Mouse (Mus musculus) heart, embryonic 10.5 days (tissue): ENCODE results near the gene St6galnac4. TPM values are rescaled to one million over a fixed set of nuclear protein-coding genes. Genes with fewer than 3 reads are reported as not detected.

Experiments used
- DNase-seq: peaks from one replicate; pipeline ENCODE4 v3.0.0-alpha.2; 2017; ENCODE audit warnings: low spot score
- H3K27ac ChIP-seq: fragments of 300-500 bp; sonication (generic); 2 replicates; pipeline ENCODE4 v1.5.1; 2016; ENCODE audit warnings: mild to moderate bottlenecking
- H3K27me3 ChIP-seq: fragments of 300-500 bp; sonication (generic); 2 replicates; pipeline ENCODE4 v1.6.1; 2016; ENCODE audit warnings: mild to moderate bottlenecking; ENCODE audit not compliant: poor library complexity, insufficient read depth, severe bottlenecking
- H3K36me3 ChIP-seq: fragments of 300-500 bp; sonication (generic); 2 replicates; pipeline ENCODE4 v1.6.1; 2016; ENCODE audit warnings: mild to moderate bottlenecking, moderate library complexity
- H3K4me1 ChIP-seq: fragments of 300-500 bp; sonication (generic); 2 replicates; pipeline ENCODE4 v1.6.1; 2016; ENCODE audit warnings: mild to moderate bottlenecking
- H3K4me3 ChIP-seq: fragments of 300-500 bp; sonication (generic); 2 replicates; pipeline ENCODE4 v1.5.1; 2016; ENCODE audit warnings: mild to moderate bottlenecking, moderate library complexity
- H3K9me3 ChIP-seq: fragments of 300-500 bp; sonication (generic); 2 replicates; pipeline ENCODE4 v1.6.1; 2016; ENCODE audit warnings: mild to moderate bottlenecking, moderate library complexity
- WGBS: fragments of 180-500 bp; shearing (Covaris S2); methylation state at CpG from one replicate; pipeline ENCODE4 v1.1.7; 2016; 5-methylcytosine and 5-hydroxymethylcytosine counted together
- polyA plus RNA-seq: library from polyadenylated mRNA; unstranded; fragments of >200 nt; fragmentation: Nextera tagmentation; extraction: Ambion mirVana; gene quantifications from 2 replicates; pipeline ENCODE4 v1.2.1, GENCODE M21; 2016

Gene St6galnac4
- polyA plus RNA-seq, 1 experiment from 2014 or later, result 39.8 TPM

- no peak overlapping the region for H3K4me3 ChIP-seq
- H3K4me1 ChIP-seq, result peaks cover 57% of the 10 kb centered on the region
- H3K9me3 ChIP-seq, result no peaks in the 10 kb centered on the region
- no peak for DNase-seq
- H3K27me3 ChIP-seq, result no peaks in the 10 kb centered on the region
- WGBS, result 74% methylated on average over 6 of the region's 6 CpGs
- H3K27ac ChIP-seq, result peak overlapping the region; percentile 18; the same call in 1 of the 2 replicates
- 0 out of 2 replicates have a peak, but pooled peaks cover 3% of the 10 kb centered on the region for H3K36me3 ChIP-seq
Observed at GRCm38 (mm10) chr2:32549764-32550163, 37.1 kb upstream of the St6galnac4 start.

GRCm38 (mm10) chr2:32551236-32551635 lies 35.7 kb upstream of the St6galnac4 start:
- Histone ChIP-seq H3K27me3 (no peaks in the 10 kb centered on the region), H3K4me1 (peaks cover 66% of the 10 kb centered on the region), H3K36me3 (no peaks in the 10 kb centered on the region), H3K27ac (no peak overlapping the region), H3K9me3 (no peaks in the 10 kb centered on the region), H3K4me3 (no peak overlapping the region)
- WGBS, result 83% methylated on average over 5 of the region's 5 CpGs
- DNase-seq, result no peak

GRCm38 (mm10) chr2:32553592-32554148 lies 33.2 kb upstream of the St6galnac4 start:
- H3K4me3 ChIP-seq, result no peak overlapping the region
- H3K27me3 ChIP-seq, result no peaks in the 10 kb centered on the region
- H3K9me3 ChIP-seq, result no peaks in the 10 kb centered on the region
- H3K36me3 ChIP-seq, result peaks cover 7% of the 10 kb centered on the region; the same call in 1 of the 2 replicates
- no peak for DNase-seq
- no peak overlapping the region for H3K27ac ChIP-seq
- 57% methylated on average over 7 of the region's 7 CpGs for WGBS
- H3K4me1 ChIP-seq, result peaks cover 49% of the 10 kb centered on the region

GRCm38 (mm10) chr2:32555484-32555883 lies 31.4 kb upstream of the St6galnac4 start:
- no peaks in the 10 kb centered on the region for H3K9me3 ChIP-seq
- no peak for DNase-seq
- H3K36me3 ChIP-seq, result peaks cover 19% of the 10 kb centered on the region
- peak overlapping the region; percentile 38; the same call in 1 of the 2 replicates for H3K27ac ChIP-seq
- H3K27me3 ChIP-seq, result no peaks in the 10 kb centered on the region
- no peak overlapping the region for H3K4me3 ChIP-seq
- 35% methylated on average over 4 of the region's 4 CpGs for WGBS
- H3K4me1 ChIP-seq, result peaks cover 42% of the 10 kb centered on the region

- no peak overlapping the region for H3K4me3 ChIP-seq
- peaks cover 37% of the 10 kb centered on the region for H3K4me1 ChIP-seq
- no peaks in the 10 kb centered on the region for H3K27me3 ChIP-seq
- H3K27ac ChIP-seq, result 0 out of 2 replicates have a peak overlapping the region, but pooled peaks have one; percentile 38
- no peak for DNase-seq
- H3K9me3 ChIP-seq, result no peaks in the 10 kb centered on the region
- 68% methylated on average over 7 of the region's 7 CpGs for WGBS
- H3K36me3 ChIP-seq, result peaks cover 23% of the 10 kb centered on the region
Observed at GRCm38 (mm10) chr2:32556019-32556418, 30.9 kb upstream of the St6galnac4 start.

GRCm38 (mm10) chr2:32559570-32559969 lies 27.3 kb upstream of the St6galnac4 start:
- DNase-seq, result no peak
- WGBS, result 59% methylated on average over 5 of the region's 5 CpGs
- H3K36me3 ChIP-seq, result peaks cover 48% of the 10 kb centered on the region
- peaks cover 22% of the 10 kb centered on the region for H3K4me1 ChIP-seq
- H3K27me3 ChIP-seq, result no peaks in the 10 kb centered on the region
- no peaks in the 10 kb centered on the region for H3K9me3 ChIP-seq
- H3K4me3 ChIP-seq, result no peak overlapping the region
- H3K27ac ChIP-seq, result peak overlapping the region; percentile 67; the same call in 1 of the 2 replicates

GRCm38 (mm10) chr2:32566536-32567063 lies 20.3 kb upstream of the St6galnac4 start:
- H3K27ac ChIP-seq, result 0 out of 2 replicates have a peak overlapping the region, but pooled peaks have one; percentile 19
- peaks cover 14% of the 10 kb centered on the region for H3K4me1 ChIP-seq
- WGBS, result 31% methylated on average over 4 of the region's 4 CpGs
- no peak for DNase-seq
- H3K9me3 ChIP-seq, result no peaks in the 10 kb centered on the region
- no peak overlapping the region for H3K4me3 ChIP-seq
- peaks cover 62% of the 10 kb centered on the region for H3K36me3 ChIP-seq
- no peaks in the 10 kb centered on the region for H3K27me3 ChIP-seq

GRCm38 (mm10) chr2:32568149-32568548 lies 18.7 kb upstream of the St6galnac4 start:
- Histone ChIP-seq H3K4me1 (peaks cover 22% of the 10 kb centered on the region), H3K4me3 (no peak overlapping the region), H3K27me3 (no peaks in the 10 kb centered on the region), H3K36me3 (peaks cover 63% of the 10 kb centered on the region), H3K9me3 (no peaks in the 10 kb centered on the region), H3K27ac (no peak overlapping the region)
- WGBS, result 63% methylated on average over 5 of the region's 5 CpGs
- DNase-seq, result no peak

- WGBS, result 86% methylated on average over 3 of the region's 3 CpGs
- peaks cover 60% of the 10 kb centered on the region for H3K36me3 ChIP-seq
- no peak for DNase-seq
- peaks cover 22% of the 10 kb centered on the region for H3K4me1 ChIP-seq
- no peaks in the 10 kb centered on the region for H3K27me3 ChIP-seq
- no peaks in the 10 kb centered on the region for H3K9me3 ChIP-seq
- H3K4me3 ChIP-seq, result no peak overlapping the region
- no peak overlapping the region for H3K27ac ChIP-seq
Observed at GRCm38 (mm10) chr2:32568941-32569340, 18.0 kb upstream of the St6galnac4 start.

GRCm38 (mm10) chr2:32570698-32571494 lies 16.0 kb upstream of the St6galnac4 start, which contains the start of gene Dpm2:
TSS of gene Dpm2 (plus strand) at chr2:32570858.
- Histone ChIP-seq H3K27ac (peak within 1 kb of the TSS; percentile 83), H3K4me3 (peak within 1 kb of the TSS; percentile 77), H3K27me3 (0 out of 2 replicates have a peak, but pooled peaks cover 3% of the 10 kb centered on the region), H3K4me1 (peaks cover 31% of the 10 kb centered on the region), H3K36me3 (peaks cover 41% of the 10 kb centered on the region), H3K9me3 (no peaks in the 10 kb centered on the region)
- DNase-seq, result peak; percentile 96
- 2% methylated on average over 36 of the region's 36 CpGs for WGBS

GRCm38 (mm10) chr2:32572196-32572595 lies 14.7 kb upstream of the St6galnac4 start:
- peaks cover 16% of the 10 kb centered on the region for H3K27me3 ChIP-seq
- H3K4me3 ChIP-seq, result no peak overlapping the region
- H3K27ac ChIP-seq, result no peak overlapping the region
- no peak for DNase-seq
- peaks cover 29% of the 10 kb centered on the region for H3K36me3 ChIP-seq
- peaks cover 26% of the 10 kb centered on the region for H3K4me1 ChIP-seq
- no peaks in the 10 kb centered on the region for H3K9me3 ChIP-seq
- 90% methylated on average over 11 of the region's 11 CpGs for WGBS

GRCm38 (mm10) chr2:32574497-32574896 lies 12.4 kb upstream of the St6galnac4 start, which contains the start of gene Pip5kl1:
TSS of gene Pip5kl1 (plus strand) at chr2:32574797.
- peak within 1 kb of the TSS; percentile 63 for H3K4me3 ChIP-seq
- H3K36me3 ChIP-seq, result peaks cover 15% of the 10 kb centered on the region
- peaks cover 39% of the 10 kb centered on the region for H3K27me3 ChIP-seq
- 0 out of 2 replicates have a peak within 1 kb of the TSS, but pooled peaks have one; percentile 1 for H3K27ac ChIP-seq
- 73% methylated on average over 6 of the region's 6 CpGs for WGBS
- H3K4me1 ChIP-seq, result peaks cover 26% of the 10 kb centered on the region
- no peaks in the 10 kb centered on the region for H3K9me3 ChIP-seq
- no peak for DNase-seq
